Mouse (Mus musculus): ENCODE measurements around the gene Pnkd.

GRCm38 (mm10) chr1:74332930-74333329 is 48.2 kb downstream of the Pnkd start:
- TF ChIP-seq CTCF (IDR thresholded peaks at IDR 0.05; ENCODE audit: insufficient read depth, low read depth, low read length) (no peak), POLR2A (IDR thresholded peaks at IDR 0.05; ENCODE audit: insufficient read depth, low read depth, low read length) (no peak)
